Mouse (Mus musculus) kidney, embryonic 16.5 days (tissue): ENCODE results near the gene 1700123O20Rik. TPM values are rescaled to one million over a fixed set of nuclear protein-coding genes. Genes with fewer than 3 reads are reported as not detected.

Source experiments
- ATAC-seq: fragments of 200-750 bp; cut with Nextera tagmentation; 2 replicates; pipeline ENCODE4 v1.8.0; 2017; ENCODE audit warnings: moderate TSS enrichment; ENCODE audit not compliant: low FRiP score, low TSS enrichment
- H3K27ac ChIP-seq: fragments of 300-500 bp; sonication (generic); 2 replicates; pipeline ENCODE4 v1.5.1; 2014; ENCODE audit warnings: low read length
- H3K27me3 ChIP-seq: fragments of 300-500 bp; sonication (generic); 2 replicates; pipeline ENCODE4 v1.6.1; 2014; ENCODE audit warnings: low read length, control low read depth, mixed read lengths; ENCODE audit not compliant: insufficient read depth
- H3K36me3 ChIP-seq: fragments of 300-500 bp; sonication (generic); 2 replicates; pipeline ENCODE4 v1.6.1; 2014; ENCODE audit warnings: low read length, control low read depth, mixed read lengths; ENCODE audit not compliant: insufficient read depth
- H3K4me1 ChIP-seq: fragments of 300-500 bp; sonication (generic); 2 replicates; pipeline ENCODE4 v1.6.1; 2014; ENCODE audit warnings: low read length, control low read depth, mixed read lengths; ENCODE audit not compliant: insufficient read depth
- H3K4me2 ChIP-seq: fragments of 300-500 bp; sonication (generic); replicated peaks from 2 replicates; pipeline ENCODE4 v1.6.1; 2014; ENCODE audit warnings: low read depth, low read length
- H3K4me3 ChIP-seq: fragments of 300-500 bp; sonication (generic); 2 replicates; pipeline ENCODE4 v1.5.1; 2014; ENCODE audit warnings: mild to moderate bottlenecking, low read length
- H3K9ac ChIP-seq: fragments of 300-500 bp; sonication (generic); replicated peaks from 2 replicates; pipeline ENCODE4 v1.6.1; 2014; ENCODE audit warnings: low read length
- H3K9me3 ChIP-seq: fragments of 300-500 bp; sonication (generic); 2 replicates; pipeline ENCODE4 v1.6.1; 2016; ENCODE audit warnings: low read length, control low read depth
- WGBS: fragments of 180-500 bp; shearing (Covaris S2); extraction: QIAGEN DNeasy Blood & Tissue Kit; methylation state at CpG from one replicate; pipeline ENCODE4 v1.1.7; 2014; 5-methylcytosine and 5-hydroxymethylcytosine counted together
- polyA plus RNA-seq: library from polyadenylated mRNA; unstranded; fragments of >200 nt; fragmentation: Nextera tagmentation; extraction: Ambion mirVana; gene quantifications from 2 replicates; pipeline ENCODE4 v1.2.1, GENCODE M21; 2015

Gene 1700123O20Rik
- polyA plus RNA-seq, 1 experiment from 2014 or later: 90.4 TPM

- no peaks in the 10 kb centered on the region for H3K4me1 ChIP-seq
- no peaks in the 10 kb centered on the region for H3K27me3 ChIP-seq
- WGBS: 68% methylated on average over 2 of the region's 2 CpGs
- no peak overlapping the region for H3K27ac ChIP-seq
- no peak for ATAC-seq
- no peak overlapping the region for H3K4me3 ChIP-seq
- no peak overlapping the region for H3K9ac ChIP-seq
- H3K4me2 ChIP-seq: no peak overlapping the region
- peaks cover 52% of the 10 kb centered on the region for H3K36me3 ChIP-seq
- no peaks in the 10 kb centered on the region for H3K9me3 ChIP-seq
Measured at GRCm38 (mm10) chr14:54674317-54674716, 11.7 kb upstream of the 1700123O20Rik start.

GRCm38 (mm10) chr14:54676290-54676689 is 9.7 kb upstream of the 1700123O20Rik start:
- peaks cover 49% of the 10 kb centered on the region for H3K36me3 ChIP-seq

GRCm38 (mm10) chr14:54678657-54679304 is 7.2 kb upstream of the 1700123O20Rik start:
- no peaks in the 10 kb centered on the region for H3K9me3 ChIP-seq
- 77% methylated on average over 16 of the region's 16 CpGs for WGBS
- no peak overlapping the region for H3K9ac ChIP-seq
- H3K27ac ChIP-seq: no peak overlapping the region
- peaks cover 6% of the 10 kb centered on the region; the same call in 1 of the 2 replicates for H3K4me1 ChIP-seq
- peaks cover 52% of the 10 kb centered on the region for H3K36me3 ChIP-seq
- H3K27me3 ChIP-seq: no peaks in the 10 kb centered on the region
- ATAC-seq: no peak
- H3K4me3 ChIP-seq: no peak overlapping the region
- no peak overlapping the region for H3K4me2 ChIP-seq

More at GRCm38 (mm10) chr14:54676290-54676689, 9.7 kb upstream of the 1700123O20Rik start:
- H3K9ac ChIP-seq: no peak overlapping the region
- WGBS: 86% methylated on average over 5 of the region's 5 CpGs
- no peak overlapping the region for H3K4me2 ChIP-seq
- no peaks in the 10 kb centered on the region for H3K9me3 ChIP-seq
- no peak overlapping the region for H3K4me3 ChIP-seq
- no peaks in the 10 kb centered on the region for H3K27me3 ChIP-seq
- no peak for ATAC-seq
- no peak overlapping the region for H3K27ac ChIP-seq
- no peaks in the 10 kb centered on the region for H3K4me1 ChIP-seq

DNA sequence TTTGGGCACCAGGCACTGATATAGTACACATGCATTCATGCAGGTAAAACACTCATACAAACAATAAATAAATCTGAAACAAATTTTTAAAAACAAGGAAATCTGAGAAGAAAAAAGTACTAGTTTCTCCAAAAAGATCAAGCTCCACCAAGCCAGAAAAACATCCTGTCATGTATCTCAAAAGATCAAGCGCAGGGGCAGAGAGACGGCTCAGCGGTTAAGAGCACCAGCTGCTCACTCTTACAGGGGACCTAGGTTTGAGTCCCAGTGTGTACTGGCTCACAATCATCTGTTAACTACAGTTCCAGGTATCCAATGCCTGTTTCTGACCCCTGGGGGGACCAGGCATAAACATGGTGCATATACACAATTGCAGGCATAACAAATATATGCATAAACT is 3.6 kb upstream of the 1700123O20Rik start:
- peaks cover 17% of the 10 kb centered on the region for H3K4me1 ChIP-seq
- H3K4me2 ChIP-seq: no peak overlapping the region
- H3K27me3 ChIP-seq: no peaks in the 10 kb centered on the region
- 81% methylated on average over 3 of the region's 3 CpGs for WGBS
- H3K9ac ChIP-seq: no peak overlapping the region
- H3K4me3 ChIP-seq: no peak overlapping the region
- no peak overlapping the region for H3K27ac ChIP-seq
- H3K9me3 ChIP-seq: no peaks in the 10 kb centered on the region
- peaks cover 27% of the 10 kb centered on the region; the same call in 1 of the 2 replicates for H3K36me3 ChIP-seq
- no peak for ATAC-seq

GRCm38 (mm10) chr14:54685471-54685870 is 545 bp upstream of the 1700123O20Rik start:
- Histone ChIP-seq H3K9me3 (no peaks in the 10 kb centered on the region), H3K4me2 (peak overlapping the region; percentile 86), H3K4me3 (peak overlapping the region; percentile 92), H3K27ac (peak overlapping the region; percentile 98; the same call in 1 of the 2 replicates), H3K36me3 (peaks cover 23% of the 10 kb centered on the region), H3K4me1 (peaks cover 35% of the 10 kb centered on the region), H3K9ac (peak overlapping the region; percentile 98), H3K27me3 (no peaks in the 10 kb centered on the region)
- ATAC-seq: no peak
- WGBS: 8% methylated on average over 8 of the region's 8 CpGs

- peak within 1 kb of the TSS; percentile 98 for H3K9ac ChIP-seq
- no peaks in the 10 kb centered on the region for H3K27me3 ChIP-seq
- peak; percentile 97 for ATAC-seq
- WGBS: under 1% methylated on average over 44 of the region's 44 CpGs
- peak within 1 kb of the TSS; percentile 86 for H3K4me2 ChIP-seq
- H3K27ac ChIP-seq: peak within 1 kb of the TSS; percentile 98
- peak within 1 kb of the TSS; percentile 92 for H3K4me3 ChIP-seq
- H3K9me3 ChIP-seq: no peaks in the 10 kb centered on the region
- peaks cover 29% of the 10 kb centered on the region for H3K36me3 ChIP-seq
- H3K4me1 ChIP-seq: peaks cover 35% of the 10 kb centered on the region
Measured at GRCm38 (mm10) chr14:54686522-54687143, 617 bp downstream of the 1700123O20Rik start, which contains the start of gene Acin1. Gene Acin1 (minus strand): TSS chr14:54686931.

GRCm38 (mm10) chr14:54687251-54687650 is 1.2 kb downstream of the 1700123O20Rik start:
- H3K27ac ChIP-seq: peak overlapping the region; percentile 86
- H3K9me3 ChIP-seq: no peaks in the 10 kb centered on the region
- peak overlapping the region; percentile 98 for H3K9ac ChIP-seq
- H3K27me3 ChIP-seq: no peaks in the 10 kb centered on the region
- H3K36me3 ChIP-seq: peaks cover 26% of the 10 kb centered on the region
- peak overlapping the region; percentile 69 for H3K4me2 ChIP-seq
- WGBS: 1% methylated on average over 8 of the region's 8 CpGs
- H3K4me1 ChIP-seq: peaks cover 35% of the 10 kb centered on the region
- no peak for ATAC-seq
- peak overlapping the region; percentile 92 for H3K4me3 ChIP-seq

- WGBS: 75% methylated on average over 6 of the region's 6 CpGs
- Histone ChIP-seq H3K4me2 (no peak overlapping the region), H3K9me3 (no peaks in the 10 kb centered on the region), H3K4me1 (no peaks in the 10 kb centered on the region), H3K4me3 (no peak overlapping the region), H3K9ac (no peak overlapping the region), H3K27ac (no peak overlapping the region), H3K27me3 (no peaks in the 10 kb centered on the region), H3K36me3 (peaks cover 20% of the 10 kb centered on the region)
- ATAC-seq: no peak; the same call in 1 of the 2 replicates
Measured at GRCm38 (mm10) chr14:54695042-54695441, 9.0 kb downstream of the 1700123O20Rik start.

GRCm38 (mm10) chr14:54696752-54697151 is 10.7 kb downstream of the 1700123O20Rik start:
- H3K4me1 ChIP-seq: no peaks in the 10 kb centered on the region
- no peaks in the 10 kb centered on the region for H3K27me3 ChIP-seq
- WGBS: 83% methylated on average over 4 of the region's 4 CpGs
- H3K4me2 ChIP-seq: no peak overlapping the region
- H3K9ac ChIP-seq: no peak overlapping the region
- H3K27ac ChIP-seq: no peak overlapping the region
- no peak overlapping the region for H3K4me3 ChIP-seq
- H3K9me3 ChIP-seq: no peaks in the 10 kb centered on the region
- ATAC-seq: no peak
- H3K36me3 ChIP-seq: peaks cover 10% of the 10 kb centered on the region; the same call in 1 of the 2 replicates

DNA sequence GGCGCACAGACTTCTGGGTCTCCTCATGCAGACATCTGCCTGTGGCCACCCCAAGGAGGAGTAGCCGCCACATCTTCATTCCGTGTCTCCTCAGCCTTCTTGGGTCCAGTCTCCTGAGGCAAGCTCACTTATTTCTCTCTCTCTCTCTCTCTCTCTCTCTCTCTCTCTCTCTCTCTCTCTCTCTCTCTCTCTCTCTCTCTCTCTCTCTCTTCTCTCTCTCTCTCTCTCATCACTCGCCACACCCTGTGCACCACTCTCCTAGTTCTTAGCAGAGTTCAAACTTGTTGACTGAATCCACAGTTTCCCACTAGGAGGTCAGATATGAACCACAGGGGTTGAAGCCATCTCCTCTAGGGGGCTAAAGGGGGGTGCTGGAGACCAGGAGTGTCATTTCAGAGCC is 12.7 kb downstream of the 1700123O20Rik start, which contains the start of gene Gm29776:
TSS of gene Gm29776 (minus strand) at position 101 of the 400 bp plus-strand sequence.
- Histone ChIP-seq H3K4me1 (no peaks in the 10 kb centered on the region), H3K4me3 (no peak within 1 kb of the TSS), H3K9ac (no peak within 1 kb of the TSS), H3K27ac (no peak within 1 kb of the TSS), H3K27me3 (no peaks in the 10 kb centered on the region), H3K4me2 (no peak within 1 kb of the TSS), H3K36me3 (0 out of 2 replicates have a peak, but pooled peaks cover 4% of the 10 kb centered on the region), H3K9me3 (no peaks in the 10 kb centered on the region)
- no peak for ATAC-seq
- 75% methylated on average over 4 of the region's 4 CpGs for WGBS
